Mouse (Mus musculus): ENCODE data around the gene Eln. TPM values are rescaled to one million over a fixed set of nuclear protein-coding genes. Genes with fewer than 3 reads are reported as not detected.

Eln gene
- total RNA-seq, 1 experiment from 2014 or later, result not detected

DNA sequence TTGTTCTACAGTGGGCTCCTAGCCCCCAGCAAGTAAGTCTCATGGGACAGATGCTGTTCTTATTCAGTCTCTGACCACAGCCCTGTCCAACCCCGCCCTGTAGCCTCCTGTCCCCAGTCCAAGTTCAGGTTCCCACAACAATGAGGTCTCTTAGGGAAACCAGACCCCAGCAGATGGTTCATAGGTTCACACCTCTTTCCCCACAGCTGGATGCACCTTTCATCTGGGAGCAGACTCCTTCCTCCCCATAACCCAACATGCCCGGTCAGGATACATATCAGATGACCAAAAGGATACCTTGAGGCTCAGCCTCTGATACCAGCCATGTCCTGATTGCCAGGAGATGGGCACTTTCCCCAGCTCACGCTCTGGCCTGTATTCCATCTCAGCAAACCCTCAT is 1.3 kb downstream of the Eln start:
- no peak for ATAC-seq (replicated peaks; ENCODE audit: low read depth, poor library complexity, severe bottlenecking)

- ATAC-seq (replicated peaks; ENCODE audit: low read depth, poor library complexity, severe bottlenecking), result no peak
Observed at GRCm38 (mm10) chr5:134745000-134745399, 2.1 kb downstream of the Eln start.

GRCm38 (mm10) chr5:134743991-134744390 is 3.1 kb downstream of the Eln start:
- ATAC-seq (replicated peaks; ENCODE audit: low read depth, poor library complexity, severe bottlenecking), result no peak

DNA sequence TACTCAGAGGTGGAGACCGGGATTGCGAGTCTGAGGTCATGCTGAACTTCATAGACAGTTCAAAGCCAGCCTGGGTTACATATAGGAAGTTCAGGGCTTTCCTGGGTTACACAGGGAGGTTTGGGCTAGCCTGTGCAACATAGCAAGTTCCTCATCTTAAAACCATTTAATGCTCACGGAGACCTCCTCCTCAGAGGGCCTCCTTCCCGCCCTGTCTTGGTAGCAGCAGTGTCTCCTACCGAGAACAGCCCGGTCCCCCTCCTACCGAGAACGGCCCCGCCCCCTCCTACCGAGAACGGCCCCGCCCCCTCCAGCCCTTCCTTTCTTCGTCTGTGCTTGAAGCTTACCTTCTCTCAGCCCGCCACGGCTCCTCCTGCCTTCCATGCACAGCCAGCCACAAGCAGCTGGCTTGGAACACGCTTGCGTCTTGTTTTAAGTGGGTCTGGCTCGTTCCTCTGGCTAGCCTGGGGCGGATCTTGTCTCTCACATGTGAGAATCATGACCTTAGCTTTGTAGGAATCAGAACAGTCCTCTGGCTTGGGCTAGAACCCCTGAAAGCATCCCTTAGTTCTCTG is 4.8 kb downstream of the Eln start:
- ATAC-seq (replicated peaks; ENCODE audit: low read depth, poor library complexity, severe bottlenecking), result peak; percentile 28; the same call in 1 of the 2 replicates

- no peak for ATAC-seq (replicated peaks; ENCODE audit: low read depth, poor library complexity, severe bottlenecking)
Observed at GRCm38 (mm10) chr5:134740501-134741341, 6.4 kb downstream of the Eln start.

DNA sequence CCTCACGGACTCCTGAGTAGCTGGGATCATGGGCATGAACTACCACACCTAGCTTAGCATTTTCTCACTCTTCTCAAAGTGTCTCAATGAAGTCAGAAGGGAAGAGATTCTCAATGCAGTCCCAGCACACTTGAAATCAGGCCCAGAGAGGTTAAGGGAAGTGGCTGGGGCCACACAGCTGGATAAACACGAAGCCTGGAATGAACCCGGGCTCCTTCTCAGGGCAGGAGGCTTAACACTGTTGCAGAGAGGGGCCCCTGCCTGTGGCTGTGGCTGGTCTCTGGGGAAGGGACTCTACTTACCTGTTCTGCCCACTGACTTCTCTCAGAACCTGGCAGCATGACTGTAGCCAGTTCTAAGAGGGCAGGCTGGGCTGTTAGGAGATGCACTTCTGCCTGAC is 7.2 kb downstream of the Eln start:
- ATAC-seq (replicated peaks; ENCODE audit: low read depth, poor library complexity, severe bottlenecking), result no peak

GRCm38 (mm10) chr5:134734920-134735319 is 12.2 kb downstream of the Eln start:
- ATAC-seq (replicated peaks; ENCODE audit: low read depth, poor library complexity, severe bottlenecking), result no peak

DNA sequence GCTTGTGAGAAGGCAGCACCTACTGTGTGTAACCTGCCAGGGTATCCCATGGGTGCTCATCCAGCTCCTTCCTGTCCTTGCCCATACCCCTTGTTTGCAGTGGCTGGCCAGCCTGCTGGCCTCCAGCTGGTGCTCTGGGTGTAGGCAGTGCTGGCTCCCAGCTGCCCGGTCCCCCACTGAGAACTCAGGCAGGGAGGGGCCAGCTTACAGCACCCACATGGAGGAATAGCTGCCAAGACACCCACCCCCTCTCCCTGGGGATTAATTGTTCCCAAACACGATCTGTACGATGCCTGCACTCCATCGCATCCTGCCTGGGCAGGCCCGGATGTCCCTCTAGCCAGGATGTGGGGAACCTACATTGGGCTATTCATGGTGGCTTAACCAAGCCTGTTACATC is 13.1 kb downstream of the Eln start:
- no peak for ATAC-seq (replicated peaks; ENCODE audit: low read depth, poor library complexity, severe bottlenecking)

DNA sequence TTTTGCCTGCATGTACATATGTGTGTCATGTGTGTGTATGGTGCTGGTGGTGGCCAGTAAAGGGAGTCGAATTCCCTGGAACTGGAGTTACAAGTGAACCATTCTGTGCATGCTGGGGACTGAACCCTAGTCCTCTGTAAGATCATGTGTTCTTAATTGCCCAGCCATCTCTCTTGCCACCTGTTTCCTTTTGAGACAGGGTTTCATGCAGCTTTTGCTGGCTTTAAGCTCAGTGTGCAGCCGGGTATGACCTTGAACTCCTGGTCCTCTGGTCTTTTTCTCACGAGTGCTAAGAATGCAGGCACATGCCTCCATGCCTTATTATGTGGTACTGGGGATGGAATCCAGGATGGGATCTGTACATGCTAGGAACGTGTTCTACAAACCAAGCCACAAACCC is 13.9 kb downstream of the Eln start:
- ATAC-seq (replicated peaks; ENCODE audit: low read depth, poor library complexity, severe bottlenecking), result no peak

DNA sequence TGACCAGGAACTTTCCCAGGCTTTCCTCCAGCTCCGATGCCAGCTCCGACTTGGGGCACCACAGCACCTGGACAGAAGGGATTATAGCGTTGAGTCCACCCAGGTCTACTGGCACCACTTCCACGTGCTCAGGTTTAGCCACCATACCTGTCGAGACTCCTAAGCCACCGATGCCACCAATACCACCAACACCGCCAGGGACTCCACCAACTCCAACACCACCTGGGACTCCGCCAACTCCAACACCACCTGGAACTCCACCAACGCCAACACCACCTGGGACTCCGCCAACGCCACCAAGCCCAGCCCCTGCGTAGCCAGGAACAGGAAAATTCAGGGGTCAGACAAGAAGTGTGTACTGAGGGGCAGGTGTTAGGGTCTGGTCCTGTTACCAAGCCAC is 18.0 kb downstream of the Eln start:
- no peak for ATAC-seq (replicated peaks; ENCODE audit: low read depth, poor library complexity, severe bottlenecking)

DNA sequence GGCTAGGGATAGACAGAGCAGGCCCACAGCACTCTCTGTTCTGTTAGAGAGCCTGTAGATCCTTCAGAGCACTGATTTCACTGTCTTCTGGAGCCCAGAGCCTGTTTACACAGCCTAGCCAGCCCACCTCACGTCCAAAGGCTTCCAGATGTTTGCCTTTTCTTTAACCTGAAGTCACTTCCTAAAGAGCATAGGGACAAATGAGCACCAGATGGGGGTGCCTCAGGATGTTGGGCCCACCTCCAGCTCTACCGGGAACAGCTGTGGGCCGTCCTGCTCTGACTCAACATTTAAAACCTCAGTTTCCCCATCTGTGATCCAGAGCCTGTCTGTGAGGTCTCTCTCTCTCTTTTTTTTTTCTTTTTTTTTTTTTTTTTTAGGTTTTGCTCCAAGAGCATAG is 18.6 kb downstream of the Eln start:
- no peak for ATAC-seq (replicated peaks; ENCODE audit: low read depth, poor library complexity, severe bottlenecking)

- ATAC-seq (replicated peaks; ENCODE audit: low read depth, poor library complexity, severe bottlenecking), result no peak
Observed at GRCm38 (mm10) chr5:134727001-134727639, 20.0 kb downstream of the Eln start.

GRCm38 (mm10) chr5:134725299-134725698 is 21.8 kb downstream of the Eln start:
- no peak for ATAC-seq (replicated peaks; ENCODE audit: low read depth, poor library complexity, severe bottlenecking)

- ATAC-seq (replicated peaks; ENCODE audit: low read depth, poor library complexity, severe bottlenecking), result no peak
Observed at GRCm38 (mm10) chr5:134720058-134720457, 27.1 kb downstream of the Eln start.

DNA sequence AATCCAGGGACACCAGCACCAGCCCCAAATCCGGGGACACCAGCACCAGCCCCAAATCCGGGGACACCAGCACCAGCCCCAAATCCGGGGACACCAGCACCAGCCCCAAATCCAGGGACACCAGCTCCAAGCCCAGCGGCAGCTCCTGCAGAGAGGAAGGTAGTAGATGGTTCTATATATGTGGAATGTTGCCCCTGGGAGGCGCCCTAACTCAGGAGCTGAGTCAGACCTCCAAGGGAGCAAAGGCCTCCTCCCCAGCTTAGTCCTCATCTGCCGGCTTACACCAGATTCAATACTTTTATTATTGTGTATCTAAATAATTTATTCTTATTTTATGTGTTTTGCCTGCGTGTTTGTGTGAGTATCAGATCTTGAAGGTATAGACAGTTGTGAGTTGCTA is 36.0 kb downstream of the Eln start:
- no peak for ATAC-seq (replicated peaks; ENCODE audit: low read depth, poor library complexity, severe bottlenecking)

DNA sequence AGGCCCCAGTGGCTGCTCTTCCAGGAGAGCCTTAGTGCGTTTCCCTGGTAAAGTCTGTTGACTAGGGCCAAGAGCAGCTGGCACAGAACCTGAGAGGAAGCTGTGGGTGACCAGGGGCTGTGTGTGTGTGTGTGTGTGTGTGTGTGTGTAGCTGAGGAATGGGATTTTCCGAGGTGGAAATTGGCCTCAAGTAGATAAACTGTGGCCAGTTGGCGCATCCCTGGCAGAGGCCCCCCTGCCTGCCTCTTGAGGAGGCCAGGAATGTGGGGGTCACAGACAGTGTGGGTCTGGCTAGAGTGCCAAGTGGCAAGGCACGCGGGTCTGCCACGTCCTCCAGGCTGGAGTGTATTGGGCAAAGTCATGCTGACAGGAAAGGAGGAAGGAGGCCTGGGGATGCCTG is 37.8 kb downstream of the Eln start:
- peak; percentile 50; the same call in 1 of the 2 replicates for ATAC-seq (replicated peaks; ENCODE audit: low read depth, poor library complexity, severe bottlenecking)

DNA sequence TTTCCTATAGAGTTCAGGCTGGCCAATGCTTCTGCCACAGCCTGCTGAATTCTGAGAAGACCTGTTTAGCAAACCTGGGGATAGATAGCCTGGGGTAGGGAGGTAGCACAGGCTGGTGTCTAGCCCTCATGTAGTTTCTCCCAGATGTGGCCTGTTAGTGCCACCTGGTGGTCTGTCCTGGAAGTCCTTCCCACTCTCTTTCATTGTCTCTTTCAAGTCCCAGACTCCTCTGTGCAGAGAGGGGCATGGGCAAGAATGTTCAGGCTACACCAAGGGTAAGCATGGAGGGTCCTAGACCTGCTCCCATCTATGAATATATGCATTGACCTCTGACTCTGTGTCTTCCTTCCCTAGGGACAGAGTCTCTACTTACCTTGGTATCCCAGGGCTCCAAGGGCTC is 43.0 kb downstream of the Eln start:
- peak; percentile 94 for ATAC-seq (replicated peaks; ENCODE audit: low read depth, poor library complexity, severe bottlenecking)

DNA sequence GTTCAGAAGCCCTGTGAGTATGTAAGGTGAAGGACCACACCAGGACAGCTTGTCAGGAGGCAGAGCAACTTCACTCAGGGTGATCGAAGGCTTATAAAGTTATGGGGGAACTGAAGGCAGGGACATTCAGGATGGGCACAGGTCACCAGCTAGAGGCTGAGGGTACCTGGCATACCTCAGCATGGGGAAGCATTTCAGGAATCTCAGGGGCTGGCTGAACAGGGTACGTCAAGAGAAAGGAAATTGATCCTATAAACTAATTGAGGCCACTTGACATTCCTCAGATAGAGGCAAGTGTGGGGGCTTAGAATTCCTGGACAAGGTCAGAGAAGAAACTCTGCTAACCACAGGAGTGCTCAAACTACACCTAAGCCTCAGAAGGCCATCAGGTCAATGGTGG is 51.6 kb downstream of the Eln start:
- no peak for ATAC-seq (replicated peaks; ENCODE audit: low read depth, poor library complexity, severe bottlenecking)

GRCm38 (mm10) chr5:134695082-134695481 is 52.0 kb downstream of the Eln start:
- ATAC-seq (replicated peaks; ENCODE audit: low read depth, poor library complexity, severe bottlenecking), result peak; percentile 81

DNA sequence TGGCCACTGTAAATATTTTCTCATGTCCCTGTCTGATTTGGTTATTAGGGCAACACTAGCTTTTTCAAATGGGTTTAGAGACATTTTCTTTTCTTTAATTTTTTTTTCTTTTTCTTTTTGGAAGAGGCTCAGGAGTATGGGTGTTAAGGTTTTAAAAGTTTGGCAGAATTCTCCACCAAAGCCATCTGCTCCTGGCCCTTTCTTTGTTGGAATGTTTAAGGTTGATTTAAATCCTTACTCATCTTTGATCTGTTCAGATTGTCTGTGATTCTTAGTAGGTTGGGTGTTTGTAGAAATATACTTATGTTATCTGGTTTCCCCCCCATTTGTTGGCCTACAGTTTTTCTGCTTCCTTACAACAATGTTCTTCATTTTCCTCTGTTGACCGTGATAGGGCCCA is 54.4 kb downstream of the Eln start:
- no peak for ATAC-seq (replicated peaks; ENCODE audit: low read depth, poor library complexity, severe bottlenecking)

DNA sequence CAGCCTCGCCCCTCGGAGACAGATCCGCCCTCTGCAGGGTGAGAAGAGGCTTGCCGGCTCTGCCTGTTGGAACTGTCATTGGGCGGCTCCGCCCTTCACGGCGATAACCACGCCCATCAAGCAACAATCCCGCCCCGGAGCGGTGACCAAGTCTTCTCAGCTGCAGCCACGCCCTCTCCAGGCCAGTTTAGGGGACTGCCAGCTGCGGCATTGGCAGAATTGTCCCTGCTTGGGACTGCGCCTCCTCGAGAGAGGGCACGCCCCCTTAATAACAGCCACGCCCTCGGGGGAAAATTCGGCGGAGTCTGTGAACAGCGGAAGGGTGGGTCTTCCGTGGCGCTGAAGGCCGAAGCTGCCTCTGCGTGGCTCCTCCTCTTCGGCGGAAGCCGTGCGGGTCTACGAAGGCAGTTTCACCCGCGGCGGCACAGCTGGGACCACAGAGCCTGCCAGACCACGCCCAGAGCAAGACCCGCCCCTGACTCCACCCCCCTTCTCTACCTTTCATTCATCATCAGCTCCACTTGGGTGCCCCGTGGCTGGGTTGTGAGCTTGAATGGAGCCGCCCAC is 58.3 kb downstream of the Eln start:
- ATAC-seq (replicated peaks; ENCODE audit: low read depth, poor library complexity, severe bottlenecking), result peak; percentile 92
